Mouse (Mus musculus) limb, embryonic 10.5 days (tissue): ENCODE results near the gene Rtn1. TPM values are rescaled to one million over a fixed set of nuclear protein-coding genes. Genes with fewer than 3 reads are reported as not detected.

ENCODE experiments used
- DNase-seq: peaks from one replicate; pipeline ENCODE4 v3.0.0-alpha.2; 2017; ENCODE audit warnings: low spot score
- H3K27ac ChIP-seq: fragments of 300-500 bp; sonication (generic); 2 replicates; pipeline ENCODE4 v1.5.1; 2016; ENCODE audit warnings: mild to moderate bottlenecking
- H3K27me3 ChIP-seq: fragments of 300-500 bp; sonication (generic); 2 replicates; pipeline ENCODE4 v1.6.1; 2016; ENCODE audit warnings: low read depth, mild to moderate bottlenecking; ENCODE audit not compliant: poor library complexity, severe bottlenecking
- H3K36me3 ChIP-seq: fragments of 300-500 bp; sonication (generic); 2 replicates; pipeline ENCODE4 v1.6.1; 2016; ENCODE audit warnings: mild to moderate bottlenecking, moderate library complexity
- H3K4me1 ChIP-seq: fragments of 300-500 bp; sonication (generic); 2 replicates; pipeline ENCODE4 v1.6.1; 2016
- H3K4me3 ChIP-seq: fragments of 300-500 bp; sonication (generic); 2 replicates; pipeline ENCODE4 v1.5.1; 2016; ENCODE audit warnings: mild to moderate bottlenecking, moderate library complexity
- H3K9me3 ChIP-seq: fragments of 300-500 bp; sonication (generic); replicated peaks from 2 replicates; pipeline ENCODE4 v1.6.1; 2016; ENCODE audit warnings: mild to moderate bottlenecking
- WGBS: fragments of 180-500 bp; shearing (Covaris S2); methylation state at CpG from one replicate; pipeline ENCODE4 v1.1.7; 2016; 5-methylcytosine and 5-hydroxymethylcytosine counted together
- polyA plus RNA-seq: library from polyadenylated mRNA; unstranded; fragments of >200 nt; fragmentation: Nextera tagmentation; extraction: Ambion mirVana; gene quantifications from 2 replicates; pipeline ENCODE4 v1.2.1, GENCODE M21; 2016

The Rtn1 gene
- polyA plus RNA-seq, 1 experiment from 2014 or later = 8.3 TPM

DNA sequence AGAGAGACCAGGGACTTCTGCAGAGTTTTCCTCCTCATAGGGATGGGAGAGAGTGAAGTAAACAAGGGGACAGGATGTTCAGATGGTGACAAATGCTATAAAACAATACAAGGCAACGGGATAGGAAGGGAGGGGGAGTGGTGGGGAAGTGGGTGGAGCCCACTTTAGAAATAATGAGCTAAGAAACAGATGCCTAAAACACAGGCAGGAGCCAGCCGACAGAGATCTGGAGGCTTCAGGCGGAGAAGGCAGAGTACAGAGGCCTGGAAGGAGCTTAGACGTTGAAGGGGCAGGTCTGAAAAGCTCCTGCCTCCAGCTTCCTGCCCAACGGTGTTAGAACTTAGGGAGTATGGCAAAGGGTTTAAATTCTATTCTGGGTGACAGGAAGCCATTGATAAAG is 195.3 kb downstream of the Rtn1 start:
- H3K4me1 ChIP-seq = 0 out of 2 replicates have a peak, but pooled peaks cover 6% of the 10 kb centered on the region
- H3K4me3 ChIP-seq = no peak overlapping the region
- 47% methylated on average over 5 of the region's 5 CpGs for WGBS
- H3K27ac ChIP-seq = no peak overlapping the region
- H3K27me3 ChIP-seq = no peaks in the 10 kb centered on the region
- no peak for DNase-seq
- no peaks in the 10 kb centered on the region for H3K9me3 ChIP-seq
- H3K36me3 ChIP-seq = no peaks in the 10 kb centered on the region

DNA sequence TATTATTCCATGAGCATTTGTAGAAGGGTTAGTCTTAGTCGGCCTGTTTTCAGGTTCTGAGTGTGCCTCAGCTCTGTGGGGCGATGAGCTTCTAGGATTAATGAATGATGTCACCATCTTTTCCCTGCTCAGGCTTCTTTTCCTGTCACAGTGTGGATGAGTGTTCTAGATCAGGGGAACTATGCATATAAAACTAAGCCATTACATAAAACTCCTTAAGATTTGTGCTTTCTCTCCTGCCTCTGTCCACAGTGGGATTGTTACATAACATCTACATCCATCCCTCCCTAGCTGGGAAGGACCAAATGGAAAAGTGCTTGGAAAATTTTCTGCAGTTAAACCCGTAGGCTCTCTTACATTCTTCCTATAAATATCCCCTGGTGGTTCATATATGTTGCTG is 208.0 kb downstream of the Rtn1 start:
- H3K9me3 ChIP-seq = no peaks in the 10 kb centered on the region
- DNase-seq = no peak
- H3K4me1 ChIP-seq = peaks cover 13% of the 10 kb centered on the region
- no peak overlapping the region for H3K4me3 ChIP-seq
- WGBS = 91% methylated on average over 3 of the region's 3 CpGs
- no peaks in the 10 kb centered on the region for H3K36me3 ChIP-seq
- H3K27me3 ChIP-seq = no peaks in the 10 kb centered on the region
- no peak overlapping the region for H3K27ac ChIP-seq

DNA sequence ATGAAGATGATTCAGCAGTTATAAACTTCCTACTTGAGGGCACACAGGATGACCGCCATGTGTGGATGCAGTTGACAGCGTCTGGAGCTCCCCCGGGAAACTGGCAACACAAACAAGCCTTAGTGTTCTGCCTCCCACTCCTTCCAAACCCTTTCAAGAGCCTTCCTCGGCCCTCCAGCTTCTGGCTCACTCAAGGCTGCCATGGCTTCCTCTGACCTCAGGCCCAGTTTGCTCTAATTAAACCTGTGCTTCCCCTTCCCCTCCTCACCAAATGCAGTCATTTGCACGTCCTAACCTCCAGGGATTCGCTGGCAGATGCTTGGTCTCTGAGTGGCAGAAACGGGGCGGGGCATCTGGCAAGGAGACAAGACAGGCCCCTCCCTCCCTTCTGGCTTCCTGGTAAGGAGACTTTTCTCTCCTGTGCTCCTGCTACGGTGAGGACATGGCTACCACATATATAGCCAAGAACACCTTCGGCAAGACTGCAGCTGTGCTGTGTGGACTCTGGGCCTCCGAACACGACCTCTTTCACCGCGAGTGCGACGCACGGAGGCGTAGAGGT is 210.8 kb downstream of the Rtn1 start:
- no peak for DNase-seq
- 63% methylated on average over 18 of the region's 18 CpGs for WGBS
- Histone ChIP-seq H3K27me3 (no peaks in the 10 kb centered on the region), H3K4me3 (no peak overlapping the region), H3K27ac (no peak overlapping the region), H3K9me3 (no peaks in the 10 kb centered on the region), H3K36me3 (no peaks in the 10 kb centered on the region), H3K4me1 (peaks cover 13% of the 10 kb centered on the region)

DNA sequence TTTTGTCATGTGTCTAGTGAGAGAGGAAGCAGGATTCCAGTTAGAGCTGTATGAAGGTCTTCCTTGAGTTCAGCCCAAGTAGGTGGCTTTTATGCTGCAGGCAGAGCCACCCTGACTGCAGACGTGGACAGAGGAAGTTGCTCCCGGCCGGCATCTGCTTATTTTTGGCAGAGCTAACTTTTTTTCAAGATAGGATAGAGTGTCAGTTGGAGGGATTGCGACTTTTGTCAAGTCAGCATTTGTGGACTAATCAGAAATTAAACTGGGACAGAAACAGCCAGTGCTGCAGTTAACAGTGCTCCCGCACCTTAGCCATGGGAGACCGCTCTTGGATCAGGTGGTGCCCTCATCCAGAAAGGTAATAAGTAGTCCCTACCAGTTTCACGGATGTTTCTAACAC is 211.4 kb downstream of the Rtn1 start:
- DNase-seq = no peak
- no peaks in the 10 kb centered on the region for H3K9me3 ChIP-seq
- no peak overlapping the region for H3K27ac ChIP-seq
- no peak overlapping the region for H3K4me3 ChIP-seq
- WGBS = 81% methylated on average over 7 of the region's 7 CpGs
- H3K27me3 ChIP-seq = no peaks in the 10 kb centered on the region
- H3K4me1 ChIP-seq = peaks cover 13% of the 10 kb centered on the region
- H3K36me3 ChIP-seq = no peaks in the 10 kb centered on the region

DNA sequence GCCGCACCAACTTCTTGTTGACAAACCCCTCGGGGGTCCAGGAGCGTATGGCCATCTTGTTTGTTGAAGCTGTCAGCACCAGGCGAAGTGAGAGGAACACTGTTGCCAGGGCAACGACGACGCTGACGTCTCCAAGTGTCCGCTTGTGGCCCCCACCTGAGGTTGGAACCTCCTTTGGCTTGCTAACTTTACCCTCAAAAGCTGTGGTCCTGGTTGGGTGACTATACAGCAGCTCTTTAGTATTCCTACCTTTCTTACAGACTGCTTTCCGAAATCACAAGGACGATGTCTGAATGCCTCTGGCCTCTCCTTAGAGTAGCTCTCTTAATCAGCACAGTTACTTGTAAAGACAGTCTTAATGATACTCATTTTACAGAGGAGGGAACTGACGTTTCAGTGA is 223.9 kb downstream of the Rtn1 start, which contains the start of gene Ccdc175:
Gene Ccdc175, minus strand, starts transcription at position 101 of the 400 bp plus-strand sequence.
- Histone ChIP-seq H3K4me1 (no peaks in the 10 kb centered on the region), H3K27ac (no peak within 1 kb of the TSS), H3K9me3 (no peaks in the 10 kb centered on the region), H3K27me3 (no peaks in the 10 kb centered on the region), H3K4me3 (no peak within 1 kb of the TSS), H3K36me3 (no peaks in the 10 kb centered on the region)
- DNase-seq = no peak
- 83% methylated on average over 12 of the region's 12 CpGs for WGBS

DNA sequence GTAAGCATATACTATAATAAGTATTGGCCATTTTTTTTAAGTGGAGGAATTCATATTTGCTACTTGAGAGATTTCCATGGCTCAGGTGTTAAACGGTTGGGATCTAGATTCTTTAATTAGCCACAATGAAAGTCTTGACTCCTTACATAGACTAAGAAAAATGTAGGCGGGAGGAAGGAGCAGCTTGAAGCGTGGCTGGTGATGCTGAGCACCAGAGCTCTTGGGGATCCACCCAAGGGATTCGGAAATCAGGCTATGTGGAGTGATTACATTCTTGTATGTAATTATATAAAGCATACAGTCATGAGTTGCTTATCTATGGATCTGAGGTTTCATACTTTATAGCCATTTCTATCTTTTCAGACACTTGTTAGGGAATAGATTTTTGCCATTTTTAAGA is 229.3 kb downstream of the Rtn1 start:
- Histone ChIP-seq H3K4me1 (no peaks in the 10 kb centered on the region), H3K9me3 (no peaks in the 10 kb centered on the region), H3K36me3 (no peaks in the 10 kb centered on the region), H3K27me3 (no peaks in the 10 kb centered on the region), H3K4me3 (no peak overlapping the region), H3K27ac (no peak overlapping the region)
- no peak for DNase-seq
- WGBS = 90% methylated on average over 4 of the region's 4 CpGs

DNA sequence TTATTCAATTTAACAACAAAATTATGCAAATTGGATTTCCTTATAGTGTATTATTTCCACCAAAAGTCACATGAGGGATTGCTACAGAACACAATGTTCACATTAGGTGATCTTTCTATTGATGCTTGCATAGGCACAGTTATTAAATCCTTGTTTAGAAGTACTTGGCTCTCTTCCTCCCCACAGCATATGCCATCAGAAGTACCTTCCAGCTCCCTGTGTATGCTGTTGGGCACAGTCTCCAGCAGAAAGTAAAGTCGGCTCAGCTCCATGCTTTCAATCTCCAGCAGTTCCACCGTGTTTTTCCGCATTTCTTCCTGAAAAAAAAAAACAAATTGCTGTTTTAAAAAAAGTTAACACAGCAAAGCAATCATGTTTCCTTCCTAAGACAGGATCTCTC is 230.5 kb downstream of the Rtn1 start:
- Histone ChIP-seq H3K4me1 (no peaks in the 10 kb centered on the region), H3K27ac (no peak overlapping the region), H3K4me3 (no peak overlapping the region), H3K27me3 (no peaks in the 10 kb centered on the region), H3K36me3 (no peaks in the 10 kb centered on the region), H3K9me3 (no peaks in the 10 kb centered on the region)
- 91% methylated on average over 3 of the region's 3 CpGs for WGBS
- no peak for DNase-seq

Other genes starting within 250 kb of the Rtn1 start
- gene Ccdc175, start 224.0 kb downstream of the Rtn1 start, polyA plus RNA-seq = not detected in 2 replicates
- gene Lrrc9, start 32.8 kb upstream of the Rtn1 start, polyA plus RNA-seq = 0.80 and 0.89 TPM in 2 replicates
- gene Pcnx4, start 127.3 kb upstream of the Rtn1 start, polyA plus RNA-seq = 12.4 and 13.8 TPM in 2 replicates
- not detected in 2 replicates for gene Gm4756, start 240.6 kb upstream of the Rtn1 start, polyA plus RNA-seq